In the genomic region with DNA sequence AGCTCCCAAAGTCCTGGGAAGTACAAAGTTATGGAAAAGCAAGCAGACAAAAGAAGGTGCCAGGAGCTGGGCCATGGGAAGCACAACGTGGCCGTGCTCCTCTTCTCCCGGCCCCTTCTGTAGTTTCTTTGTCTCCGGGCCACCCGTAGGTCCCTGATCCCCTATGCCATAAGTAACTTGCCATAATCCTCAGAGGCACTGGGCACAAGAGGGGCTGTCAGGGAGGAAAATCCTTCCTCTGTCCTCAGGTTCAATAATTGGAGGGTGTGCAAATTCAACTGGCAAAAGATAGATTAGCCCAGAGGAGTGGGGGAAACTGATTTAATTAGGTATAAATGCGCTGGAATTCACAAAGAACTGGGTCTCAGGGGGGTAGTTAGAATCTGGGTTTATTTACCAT, we compare ENCODE assay signal across 22 mouse cellular contexts.
A peak's percentile ranks its signal among the peaks of the same experiment; 100 is the strongest.
DNase-seq lines count a peak whose midpoint lies in the region; ATAC-seq lines count a peak whose summit lies in the region.
"Had no signal": no experiment of that assay in that cellular context is flagged by ENCODE, and none has a peak within 500 bp of the region (broad histone marks: within the 10 kb centered on the region; RNA-seq: fewer than 3 reads in every experiment).

No protein-coding gene starts in this region.

- WGBS in hindbrain, embryonic 13.5 days, result 22% methylated on average over 6 of the region's 6 CpGs
- WGBS in hindbrain, embryonic 16.5 days, result 20% methylated on average over 6 of the region's 6 CpGs
- 6% methylated on average over 6 of the region's 6 CpGs for WGBS in midbrain, embryonic 12.5 days

- peak; percentile 44 for DNase-seq in retina, postnatal 1 day
- no peak for DNase-seq in retina, embryonic 14.5 days (ENCODE audit: low spot score)
- DNase-seq in right cerebral cortex, postnatal 4 days, result no peak
- no peak for DNase-seq in spleen, adult 12 weeks (ENCODE audit: low spot score)
- DNase-seq: adrenal gland, adult 2 months; cerebellum, adult 2 months; cerebellum, postnatal 25 days; gastrocnemius, adult 2 months; heart, postnatal 4 days; kidney, adult 2 months; kidney, postnatal 25 days; lung, postnatal 4 days; right cerebral cortex, postnatal 25 days; thymus, postnatal 14 days had no signal

- peak overlapping the region; percentile 1; the same call in 1 of the 2 replicates for H3K27ac ChIP-seq in hindbrain, embryonic 13.5 days
- H3K27ac ChIP-seq in hindbrain, embryonic 16.5 days (ENCODE audit: low read depth, low read length), result no peak overlapping the region
- H3K27ac ChIP-seq in midbrain, embryonic 12.5 days (replicated peaks), result peak overlapping the region; percentile 63
- H3K27ac ChIP-seq: embryonic facial prominence, embryonic 13.5 days; gastrocnemius, adult 2 months; layer of hippocampus, adult 2 months had no signal

- H3K4me3 ChIP-seq in hindbrain, embryonic 13.5 days, result no peak overlapping the region
- no peak overlapping the region for H3K4me3 ChIP-seq in hindbrain, embryonic 16.5 days (ENCODE audit: low read length)
- H3K4me3 ChIP-seq in midbrain, embryonic 12.5 days, result no peak overlapping the region
- H3K4me3 ChIP-seq: embryonic facial prominence, embryonic 13.5 days; erythroblast, embryonic 14.5 days; gastrocnemius, adult 2 months; layer of hippocampus, adult 2 months; myocyte had no signal

- H3K4me1 ChIP-seq in hindbrain, embryonic 13.5 days (replicated peaks), result peaks cover 14% of the 10 kb centered on the region
- H3K4me1 ChIP-seq in hindbrain, embryonic 16.5 days (ENCODE audit: control insufficient read depth, insufficient read depth, low read depth, low read length), result no peaks in the 10 kb centered on the region; the same call in 1 of the 2 replicates
- H3K4me1 ChIP-seq in midbrain, embryonic 12.5 days, result peaks cover 26% of the 10 kb centered on the region

- H3K4me2 ChIP-seq in hindbrain, embryonic 13.5 days, result no peak overlapping the region
- H3K4me2 ChIP-seq in hindbrain, embryonic 16.5 days (ENCODE audit: low read length), result no peak overlapping the region
- no peak overlapping the region; the same call in 1 of the 2 replicates for H3K4me2 ChIP-seq in midbrain, embryonic 12.5 days (replicated peaks)
- H3K4me2 ChIP-seq: embryonic facial prominence, embryonic 13.5 days had no signal

- no peak overlapping the region for H3K9ac ChIP-seq in hindbrain, embryonic 13.5 days
- H3K9ac ChIP-seq in hindbrain, embryonic 16.5 days (ENCODE audit: low read depth, low read length), result no peak overlapping the region
- no peak overlapping the region for H3K9ac ChIP-seq in midbrain, embryonic 12.5 days (replicated peaks)
- H3K9ac ChIP-seq: embryonic facial prominence, embryonic 13.5 days had no signal

- no peaks in the 10 kb centered on the region for H3K36me3 ChIP-seq in hindbrain, embryonic 13.5 days
- H3K36me3 ChIP-seq in hindbrain, embryonic 16.5 days (ENCODE audit: control insufficient read depth, insufficient read depth, low read length), result no peaks in the 10 kb centered on the region
- H3K36me3 ChIP-seq in midbrain, embryonic 12.5 days, result no peaks in the 10 kb centered on the region
- H3K36me3 ChIP-seq: embryonic facial prominence, embryonic 13.5 days had no signal

- ATAC-seq in hindbrain, embryonic 13.5 days (ENCODE audit: low FRiP score), result no peak
- no peak for ATAC-seq in hindbrain, embryonic 16.5 days
- peak; percentile 79 for ATAC-seq in midbrain, embryonic 12.5 days (ENCODE audit: low FRiP score, low read depth)
- ATAC-seq: inflammation-experienced regulatory T-cells, adult 6 months had no signal

- no peaks in the 10 kb centered on the region for H3K9me3 ChIP-seq in hindbrain, embryonic 13.5 days
- no peaks in the 10 kb centered on the region for H3K9me3 ChIP-seq in hindbrain, embryonic 16.5 days (ENCODE audit: control insufficient read depth, low read length)
- no peaks in the 10 kb centered on the region for H3K9me3 ChIP-seq in midbrain, embryonic 12.5 days
- H3K9me3 ChIP-seq: embryonic facial prominence, embryonic 13.5 days had no signal

- no peaks in the 10 kb centered on the region; the same call in 1 of the 2 replicates for H3K27me3 ChIP-seq in hindbrain, embryonic 13.5 days
- H3K27me3 ChIP-seq in hindbrain, embryonic 16.5 days (replicated peaks; ENCODE audit: control insufficient read depth, insufficient read depth, low read length), result no peaks in the 10 kb centered on the region
- peaks cover 13% of the 10 kb centered on the region for H3K27me3 ChIP-seq in midbrain, embryonic 12.5 days
